Mouse (Mus musculus) MEL (cell line): Measurements from ENCODE around the gene Zic4.

Source experiments
- CTCF ChIP-seq, 3 experiments: IDR thresholded peaks in 2 of 3; conservative IDR thresholded peaks in 1 of 3; 2 replicates each; pipeline ENCODE4 v1.5.1; 2011 to 2012; ENCODE audit warnings: low read length in 3 of 3, low read depth in 2 of 3, mild to moderate bottlenecking in 2 of 3, improper control_type of control experiment in 1 of 3, inconsistent platforms in 1 of 3, mixed read lengths in 1 of 3, moderate library complexity in 1 of 3; ENCODE audit not compliant: control insufficient read depth in 1 of 3, insufficient read depth in 1 of 3, poor library complexity in 1 of 3, severe bottlenecking in 1 of 3
- MAX ChIP-seq: IDR thresholded peaks from 2 replicates; pipeline ENCODE4 v1.6.1; 2011; ENCODE audit warnings: low read length, improper control_type of control experiment
- POLR2A ChIP-seq, 2 experiments: IDR thresholded peaks; 2 replicates each; pipeline ENCODE4 v1.6.1; 2011 to 2012; ENCODE audit warnings: low read length in 2 of 2, mild to moderate bottlenecking in 2 of 2, control low read depth in 1 of 2, improper control_type of control experiment in 1 of 2, low read depth in 1 of 2, moderate library complexity in 1 of 2; ENCODE audit not compliant: control insufficient read depth in 1 of 2, insufficient read depth in 1 of 2, poor library complexity in 1 of 2

DNA sequence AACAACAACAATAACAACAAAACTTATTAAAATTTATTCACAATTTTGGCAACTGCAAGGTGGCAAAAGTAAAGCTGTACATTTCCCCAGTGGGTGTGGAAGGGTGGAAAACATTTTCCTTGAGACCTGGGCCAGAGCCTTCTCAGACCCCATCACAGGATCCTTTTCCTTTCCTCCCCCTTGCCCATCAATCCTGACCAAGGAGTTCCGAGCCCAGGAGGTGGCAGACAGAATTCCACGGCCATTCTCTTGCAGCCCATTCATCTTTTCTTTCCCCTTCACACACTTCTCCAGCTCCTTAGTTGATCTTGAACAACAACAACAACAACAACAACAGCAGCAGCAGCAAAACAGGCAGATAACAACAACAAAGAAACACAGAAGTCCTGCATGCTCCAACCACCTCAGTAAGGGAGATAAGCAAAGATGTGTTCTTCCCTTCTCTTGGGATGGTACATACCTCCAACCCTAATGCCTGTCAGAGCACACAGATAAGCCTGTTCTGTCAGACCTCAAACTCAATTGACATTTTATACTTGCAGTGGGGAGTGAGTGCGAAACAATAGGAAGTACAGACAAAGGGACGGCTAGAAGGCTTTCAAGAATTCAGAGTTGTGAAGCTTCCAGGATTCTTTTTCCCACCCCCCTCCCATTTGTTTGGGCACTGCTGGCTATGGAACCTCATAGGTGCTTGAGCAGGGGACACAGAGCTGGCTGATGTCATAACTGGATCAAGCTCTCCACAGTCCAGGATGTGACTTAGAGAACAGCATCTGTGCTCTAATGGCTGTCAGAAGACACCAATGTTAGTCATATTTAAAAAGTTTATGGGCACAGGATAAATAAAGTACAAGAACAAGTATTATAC lies 22.7 kb downstream of the Zic4 start:
- TF ChIP-seq POLR2A (IDR thresholded peaks at IDR 0.05; ENCODE audit: control insufficient read depth in 1 of 2, insufficient read depth in 1 of 2, low read depth in 1 of 2, low read length in 2 of 2, poor library complexity in 1 of 2) (no peak), MAX (no peak), CTCF (IDR thresholded peaks at IDR 0.05 in 2 of 3, conservative IDR thresholded peaks at IDR 0.05 in 1 of 3; ENCODE audit: control insufficient read depth in 1 of 3, insufficient read depth in 1 of 3, low read depth in 2 of 3, low read length in 3 of 3, poor library complexity in 1 of 3, severe bottlenecking in 1 of 3) (no peak)
